Mouse (Mus musculus) adrenal gland, adult 8-10 months (tissue): ENCODE measurements around the gene Hsd3b7. TPM values are rescaled to one million over a fixed set of nuclear protein-coding genes. Genes with fewer than 3 reads are reported as not detected.
A peak's percentile ranks its signal among the peaks of the same experiment; 100 is the strongest.

ENCODE experiments used
- DNase-seq: peaks from one replicate; pipeline ENCODE4 v3.0.0; 2022
- total RNA-seq, 4 experiments: library from RNA; stranded (reverse); gene quantifications; 2 replicates each; pipeline ENCODE4 v1.2.4; 2022

Gene Hsd3b7
- total RNA-seq, 4 experiments from 2014 or later = 33.8 to 44.9 (median 41.5) TPM

DNA sequence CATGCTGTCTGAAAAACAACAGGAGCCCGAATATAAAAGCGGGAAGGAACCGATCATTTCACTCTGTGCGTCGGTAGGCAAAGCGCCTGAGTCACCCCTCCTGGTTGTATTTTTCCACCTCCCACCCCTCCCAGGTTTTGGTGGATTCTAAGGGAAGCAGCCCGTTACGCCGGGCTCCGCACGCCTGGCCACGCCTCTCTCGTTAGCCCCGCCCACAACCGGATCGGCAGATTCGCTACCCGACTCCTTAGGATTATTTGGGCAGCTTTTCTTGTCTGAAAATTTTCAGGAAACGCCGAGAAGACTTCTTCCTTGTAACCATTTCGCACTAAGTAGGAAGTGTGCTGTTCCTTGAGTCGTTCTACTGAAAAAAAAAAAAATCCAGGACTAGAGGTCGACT lies 24.0 kb upstream of the Hsd3b7 start, which contains the start of gene Setd1a:
Gene Setd1a (plus strand): TSS at position 245 of the 400 bp plus-strand sequence.
- DNase-seq = peak; percentile 89

DNA sequence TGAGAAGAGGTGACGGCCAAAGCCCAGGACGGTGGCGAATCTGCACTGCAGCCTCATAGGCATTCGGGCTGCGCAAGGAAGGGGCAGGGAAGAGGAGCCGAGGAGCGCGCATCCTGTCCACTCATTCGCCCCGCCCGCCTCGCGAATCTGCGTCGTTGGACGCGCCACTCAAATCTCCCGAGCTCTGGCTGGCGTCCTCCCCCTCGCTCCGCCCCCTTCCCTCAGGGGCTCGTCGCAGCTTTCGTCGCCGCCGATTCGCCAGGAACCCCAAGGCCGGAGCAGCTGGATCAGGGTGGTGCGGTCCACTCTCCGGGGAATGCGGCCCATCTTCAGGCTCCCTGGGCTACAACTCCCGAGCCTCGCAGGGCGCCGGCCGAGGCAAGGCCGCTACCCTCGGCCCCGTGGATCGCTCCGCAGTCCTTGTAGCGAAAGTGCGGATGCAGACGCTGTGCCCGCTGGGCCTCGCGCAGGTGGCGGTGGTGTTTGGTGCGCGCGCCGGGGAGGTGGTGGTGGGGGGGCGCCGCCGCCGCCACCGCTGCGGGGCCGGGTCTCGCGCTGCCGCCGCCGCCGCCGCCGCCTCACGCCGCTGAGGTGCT lies 23.4 kb upstream of the Hsd3b7 start:
- peak; percentile 95 for DNase-seq

GRCm38 (mm10) chr7:127777474-127778266 lies 22.7 kb upstream of the Hsd3b7 start:
- DNase-seq = no peak

DNA sequence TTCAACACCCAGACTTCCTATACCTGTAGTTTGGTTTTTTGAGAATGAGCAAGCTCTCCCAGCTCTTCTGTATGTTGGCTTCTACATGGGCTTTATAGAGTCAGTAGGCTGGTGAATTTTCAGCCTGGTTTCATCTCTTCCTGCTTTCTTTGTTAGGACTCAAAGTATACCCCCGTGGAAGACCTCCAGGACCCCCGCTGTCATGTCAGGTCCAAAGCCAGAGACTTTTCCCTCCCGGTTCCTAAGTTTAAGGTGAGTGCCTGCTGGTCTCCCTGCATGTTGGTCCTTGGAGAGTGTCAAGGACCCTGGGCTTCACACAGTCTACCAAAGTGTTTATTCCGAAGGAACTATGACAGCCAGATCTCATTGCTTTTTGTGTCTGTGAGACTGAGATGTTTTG lies 22.1 kb upstream of the Hsd3b7 start:
- DNase-seq = no peak

DNA sequence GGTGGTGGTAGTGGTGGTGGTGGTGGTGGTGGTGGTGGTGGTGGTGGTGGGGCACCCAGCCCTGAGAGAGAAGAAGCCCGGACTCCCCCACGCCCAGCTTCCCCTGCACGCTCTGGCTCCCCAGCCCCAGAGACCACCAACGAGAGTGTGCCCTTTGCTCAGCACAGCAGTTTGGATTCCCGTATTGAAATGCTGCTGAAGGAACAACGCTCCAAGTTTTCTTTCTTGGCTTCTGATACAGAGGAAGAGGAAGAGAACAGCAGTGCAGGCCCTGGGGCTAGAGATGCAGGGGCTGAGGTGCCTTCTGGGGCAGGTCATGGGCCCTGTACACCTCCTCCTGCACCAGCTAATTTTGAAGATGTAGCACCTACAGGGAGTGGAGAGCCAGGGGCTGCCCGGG lies 15.1 kb upstream of the Hsd3b7 start, which contains the start of gene Gm49388:
Gene Gm49388 (plus strand): TSS at position 301 of the 400 bp plus-strand sequence.
- DNase-seq = no peak

DNA sequence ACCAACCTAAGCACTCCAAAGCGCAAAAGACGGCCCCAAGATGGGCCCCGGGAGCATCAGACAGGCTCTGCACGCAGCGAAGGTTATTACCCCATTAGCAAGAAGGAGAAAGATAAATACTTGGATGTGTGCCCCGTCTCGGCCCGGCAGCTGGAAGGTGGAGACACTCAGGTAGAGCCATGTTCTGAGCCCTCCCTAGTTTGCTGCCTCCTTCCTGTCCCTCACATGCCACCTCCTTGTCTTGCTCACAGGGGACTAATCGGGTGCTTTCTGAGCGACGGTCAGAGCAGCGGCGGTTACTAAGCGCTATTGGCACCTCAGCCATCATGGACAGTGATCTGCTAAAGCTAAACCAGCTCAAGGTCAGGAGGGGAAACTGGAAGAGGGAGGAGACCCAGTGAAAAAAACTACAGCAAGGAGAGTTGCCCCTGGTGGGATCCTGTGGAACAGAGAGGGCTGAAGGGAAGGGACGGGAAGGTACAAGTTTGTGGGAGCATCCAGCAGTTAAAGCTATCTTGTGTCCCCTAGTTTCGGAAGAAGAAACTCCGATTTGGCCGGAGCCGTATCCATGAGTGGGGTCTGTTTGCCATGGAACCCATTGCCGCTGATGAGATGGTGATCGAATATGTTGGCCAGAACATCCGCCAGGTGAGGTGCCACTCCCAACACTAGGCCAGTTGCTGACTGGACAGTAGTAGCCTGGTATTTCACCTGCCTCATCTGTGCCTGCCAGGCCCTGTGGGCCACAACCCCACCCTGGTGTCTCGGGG lies 3.1 kb upstream of the Hsd3b7 start:
- no peak for DNase-seq

DNA sequence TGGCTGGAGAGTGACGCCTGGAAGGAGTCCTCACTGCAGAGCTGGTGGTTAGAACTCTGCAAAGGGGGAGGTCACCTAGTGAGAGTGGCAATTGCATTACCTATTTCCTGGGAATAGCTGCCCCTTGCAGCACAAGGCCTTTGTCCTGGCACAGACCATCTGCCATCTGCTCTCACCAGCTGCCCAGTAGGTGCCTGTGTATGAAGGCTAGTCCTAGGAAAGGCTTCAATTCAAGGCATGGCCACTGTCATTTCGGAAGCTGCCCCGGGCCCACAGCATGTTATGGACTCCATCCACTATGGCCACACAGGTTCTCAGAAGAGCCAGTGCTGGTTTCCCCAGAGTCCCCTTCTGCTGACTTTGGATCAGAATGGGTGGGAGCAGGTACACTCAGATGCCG lies 1.8 kb upstream of the Hsd3b7 start:
- no peak for DNase-seq

DNA sequence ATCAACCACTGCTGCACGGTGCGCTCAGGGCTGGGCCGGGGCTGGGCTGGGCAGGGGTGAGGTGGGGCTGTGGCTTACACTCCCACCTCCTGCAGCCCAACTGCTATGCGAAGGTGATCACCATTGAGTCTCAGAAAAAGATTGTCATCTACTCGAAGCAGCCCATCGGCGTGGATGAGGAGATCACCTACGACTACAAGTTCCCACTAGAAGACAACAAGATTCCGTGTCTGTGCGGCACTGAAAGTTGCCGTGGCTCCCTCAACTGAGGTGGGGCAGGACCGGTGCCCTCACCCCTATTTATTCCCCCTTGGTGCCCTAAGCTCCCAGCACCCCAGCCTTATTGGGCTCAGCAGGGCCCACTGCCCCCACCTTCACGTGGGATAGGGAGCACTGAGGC lies 1.2 kb upstream of the Hsd3b7 start:
- DNase-seq = no peak

DNA sequence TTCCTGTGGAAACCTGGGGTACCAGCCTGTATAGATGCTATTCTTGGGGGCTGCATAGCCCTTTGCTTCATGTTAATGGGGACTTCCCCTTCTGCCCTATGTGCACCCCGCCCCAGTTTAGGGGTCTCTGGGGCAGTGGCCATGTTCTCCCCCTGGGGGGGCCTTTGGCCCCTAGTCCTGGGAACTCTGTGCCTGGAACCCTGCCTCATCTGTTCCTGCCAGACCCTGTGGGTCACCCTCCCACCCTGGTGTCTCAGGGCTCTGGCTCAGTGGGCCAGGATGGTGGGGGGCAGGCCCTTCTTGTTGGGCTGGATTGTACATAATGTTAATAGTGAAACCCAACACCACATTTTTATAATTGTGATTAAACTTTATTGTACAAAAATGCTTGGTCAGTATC lies 666 bp upstream of the Hsd3b7 start:
- DNase-seq = no peak

DNA sequence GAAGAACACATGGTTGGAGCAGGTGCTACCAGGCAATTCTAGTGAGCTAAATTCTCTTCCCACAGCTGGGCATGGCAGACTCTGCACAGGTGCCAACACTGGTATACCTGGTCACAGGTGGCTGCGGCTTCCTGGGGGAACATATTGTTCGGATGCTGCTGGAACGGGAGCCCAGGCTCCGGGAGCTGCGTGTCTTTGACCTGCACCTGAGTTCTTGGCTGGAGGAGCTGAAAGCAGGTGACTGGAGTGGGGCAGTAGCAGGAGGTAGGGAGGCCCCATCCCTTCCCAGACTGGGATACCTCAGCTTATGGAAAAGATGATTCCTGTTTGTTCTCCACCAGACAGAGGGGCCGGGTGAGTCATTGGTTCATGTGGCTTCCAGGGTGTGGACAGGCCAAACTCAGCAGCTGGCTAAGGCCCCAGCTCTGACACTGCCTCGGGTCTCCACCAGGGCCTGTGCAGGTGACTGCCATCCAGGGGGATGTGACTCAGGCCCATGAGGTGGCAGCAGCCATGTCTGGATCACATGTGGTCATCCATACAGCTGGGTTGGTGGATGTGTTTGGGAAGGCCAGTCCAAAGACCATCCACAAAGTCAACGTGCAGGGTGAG lies 712 bp downstream of the Hsd3b7 start:
- no peak for DNase-seq

DNA sequence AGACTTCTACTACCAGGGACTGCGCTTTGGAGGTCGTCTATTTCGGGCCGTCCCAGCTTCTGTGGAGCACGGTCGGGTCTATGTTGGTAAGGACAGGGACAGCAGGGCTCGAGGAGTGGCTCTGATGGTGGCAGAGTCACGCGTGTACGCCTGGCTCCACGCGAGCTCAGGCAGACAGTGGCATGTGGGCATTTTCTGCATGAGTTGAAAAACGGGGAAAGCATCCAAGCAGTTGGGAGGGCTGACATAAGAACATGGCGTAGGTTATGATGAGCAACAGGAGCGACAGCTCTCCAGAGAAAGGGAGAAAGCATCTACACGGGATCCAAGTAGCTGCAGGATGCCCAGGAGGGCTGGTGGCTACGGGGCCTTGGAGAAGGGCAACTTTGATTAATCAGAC lies 1.9 kb downstream of the Hsd3b7 start:
- DNase-seq = no peak

DNA sequence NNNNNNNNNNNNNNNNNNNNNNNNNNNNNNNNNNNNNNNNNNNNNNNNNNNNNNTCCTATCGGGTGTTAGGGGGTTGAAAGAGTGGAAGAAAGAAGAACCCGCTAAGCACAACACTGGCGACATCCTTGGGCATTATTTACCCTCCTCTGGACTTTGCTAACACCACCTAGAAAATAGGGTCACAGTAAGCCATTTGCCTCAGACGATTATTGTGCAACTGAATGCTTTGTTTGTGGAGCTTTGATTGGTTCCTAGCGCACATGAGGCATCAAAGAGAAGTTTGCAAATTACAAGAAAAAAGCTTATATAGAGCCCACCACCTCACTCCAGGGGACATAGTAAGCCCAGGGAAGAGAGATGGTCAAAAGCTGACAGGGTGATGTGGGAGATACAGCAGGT lies 8.4 kb downstream of the Hsd3b7 start:
- no peak for DNase-seq

DNA sequence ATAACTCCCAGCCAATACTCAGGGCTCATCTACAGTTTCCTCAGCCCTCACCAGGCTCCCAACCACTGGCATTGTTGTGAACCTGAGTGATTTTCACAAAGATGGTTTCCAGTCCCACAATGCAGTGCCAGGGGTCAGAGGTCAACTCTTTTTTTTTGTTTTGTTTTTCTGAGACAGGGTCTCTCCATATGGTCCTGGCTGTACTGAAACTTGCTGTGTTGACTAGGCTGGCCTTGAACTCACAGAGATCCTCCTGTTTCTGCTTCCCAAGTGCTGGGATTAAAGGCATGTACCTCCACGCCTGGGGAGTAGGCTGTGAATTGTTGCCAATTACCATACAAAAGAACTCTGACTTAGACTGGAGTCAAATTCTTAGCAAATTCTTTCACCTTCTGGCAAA lies 9.4 kb downstream of the Hsd3b7 start:
- no peak for DNase-seq

GRCm38 (mm10) chr7:127810650-127811049 lies 10.2 kb downstream of the Hsd3b7 start:
- no peak for DNase-seq

DNA sequence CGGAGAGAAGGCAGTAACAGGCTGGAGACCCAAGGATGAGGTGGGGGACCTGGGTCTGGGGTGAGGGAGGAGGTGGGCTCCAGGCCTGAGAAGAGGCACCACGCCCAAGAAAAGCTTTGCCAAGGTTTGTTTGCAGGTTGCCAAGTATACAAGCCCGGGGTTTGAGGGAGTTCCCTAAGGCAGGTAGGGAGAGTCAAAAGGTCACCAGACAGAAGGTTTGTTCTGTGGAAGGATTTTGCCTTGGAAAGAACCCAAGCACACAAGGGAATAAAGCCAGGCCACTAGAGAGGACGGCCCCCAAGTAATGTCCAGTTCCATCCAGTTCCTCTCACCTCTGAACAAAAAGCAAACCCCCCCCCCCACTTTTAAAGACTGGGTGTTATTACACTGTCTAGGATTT lies 10.8 kb downstream of the Hsd3b7 start:
- DNase-seq = no peak

DNA sequence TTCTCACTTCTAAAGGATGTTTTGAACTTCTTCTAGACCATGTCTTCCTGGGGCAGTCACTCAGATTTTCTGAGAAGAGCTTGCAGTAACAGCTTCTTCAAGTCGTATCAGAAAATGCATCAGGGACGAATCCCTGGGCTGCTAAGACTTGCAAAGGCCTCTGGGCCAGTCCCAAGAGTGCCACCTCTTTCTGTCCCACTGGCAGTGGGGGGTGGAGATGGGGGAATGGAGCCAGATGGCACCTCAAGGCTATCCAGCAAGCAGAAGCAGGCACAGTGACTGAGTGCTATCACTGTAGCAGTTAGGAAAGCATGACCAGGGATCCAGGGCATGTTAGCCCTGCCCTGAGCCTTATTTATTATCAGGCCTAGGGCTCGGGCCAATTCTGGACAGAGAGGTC lies 11.9 kb downstream of the Hsd3b7 start:
- DNase-seq = peak; percentile 62

GRCm38 (mm10) chr7:127813821-127814220 lies 13.4 kb downstream of the Hsd3b7 start:
- DNase-seq = no peak

DNA sequence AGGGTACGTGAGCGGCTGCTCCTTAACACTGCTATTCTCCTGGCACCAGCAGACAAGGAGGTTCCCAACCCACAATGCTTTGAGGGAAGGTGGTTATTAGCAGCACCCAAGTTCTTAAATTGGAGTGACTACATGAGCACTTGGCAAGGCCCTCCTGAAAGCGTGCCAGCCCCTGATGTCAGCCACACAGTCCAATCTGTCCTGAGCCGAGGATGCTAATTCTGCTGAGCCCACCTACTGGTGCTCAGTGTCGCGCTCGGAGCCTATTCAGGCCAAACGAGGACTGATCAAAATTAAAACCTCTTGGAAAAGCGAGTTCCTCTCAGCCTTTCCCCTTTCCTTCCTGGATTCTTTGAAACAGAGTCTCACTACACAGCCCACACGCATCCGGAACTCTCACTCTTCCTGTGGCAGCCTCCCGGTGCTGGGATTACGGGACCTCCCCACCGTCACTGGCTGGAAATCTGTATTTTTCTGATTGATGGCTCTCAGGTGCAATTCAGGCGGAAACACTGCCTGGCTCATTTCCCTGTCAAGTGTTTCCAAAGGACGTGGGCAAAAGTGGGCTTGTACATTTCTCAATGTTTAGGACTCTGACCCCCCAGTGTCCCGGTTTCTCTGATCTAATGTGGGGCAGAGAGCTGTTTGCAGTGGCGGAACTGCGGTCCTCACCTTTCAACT lies 14.0 kb downstream of the Hsd3b7 start:
- DNase-seq = peak; percentile 47

GRCm38 (mm10) chr7:127815116-127815665 lies 14.8 kb downstream of the Hsd3b7 start:
- DNase-seq = no peak

DNA sequence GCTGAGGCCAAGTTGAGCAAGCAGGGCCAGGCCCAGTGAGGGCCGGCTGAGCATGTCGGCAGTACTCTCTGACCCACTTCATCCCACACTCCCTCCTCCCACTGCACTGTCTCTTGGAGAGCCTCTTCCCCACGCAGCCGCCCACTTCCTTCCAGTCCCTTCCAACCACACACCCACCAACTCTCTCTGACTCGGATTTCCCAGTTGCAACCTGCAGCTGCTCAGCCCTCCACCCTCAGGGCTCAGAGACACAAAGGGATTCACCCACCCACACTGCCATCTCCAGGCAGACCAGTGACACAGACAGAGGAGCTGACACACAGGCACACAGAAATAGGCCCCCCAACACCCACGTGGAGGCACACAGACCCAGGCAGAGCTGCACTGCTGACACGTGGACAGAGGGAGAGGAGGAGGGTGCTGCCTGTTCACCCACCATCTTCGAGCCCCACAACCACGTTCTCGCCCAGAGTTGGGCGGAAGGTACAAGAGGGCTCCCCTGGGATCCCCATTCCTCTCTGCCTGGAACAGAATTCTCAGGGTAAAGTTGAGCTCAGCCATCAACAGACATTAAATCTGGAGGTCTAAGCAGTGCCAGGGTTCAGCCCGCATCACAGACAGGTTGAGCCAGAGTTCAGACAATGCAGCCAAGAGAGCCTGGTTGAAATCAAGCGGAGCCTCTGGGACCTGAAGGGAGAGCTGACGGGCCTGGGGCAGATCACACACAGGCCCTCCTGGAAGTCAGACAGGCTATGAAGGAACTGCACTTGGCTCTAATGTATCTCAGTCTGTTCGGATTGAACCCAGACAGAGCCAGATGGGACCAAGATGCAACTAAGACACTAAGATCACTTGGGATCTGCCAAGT lies 15.8 kb downstream of the Hsd3b7 start:
- peak; percentile 41 for DNase-seq

DNA sequence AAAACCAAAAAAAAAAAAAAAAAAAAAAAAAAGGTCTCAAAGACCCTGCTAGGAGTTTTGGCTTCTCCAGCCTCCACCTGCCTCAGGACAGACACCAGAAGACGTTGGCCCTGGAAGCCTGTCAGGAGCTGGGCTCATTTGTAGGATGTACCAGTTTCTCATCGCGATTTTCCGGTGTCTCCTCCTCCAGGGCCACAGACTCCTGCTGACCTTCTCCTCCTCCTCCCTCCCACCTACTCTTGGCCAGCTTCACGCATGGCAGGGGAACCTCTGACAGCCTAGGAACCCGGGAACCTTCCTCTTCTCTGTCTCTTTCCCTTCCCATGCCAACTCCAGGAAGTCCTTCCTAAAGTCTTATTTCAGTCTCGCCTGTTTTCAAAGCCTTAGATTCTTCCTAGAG lies 16.6 kb downstream of the Hsd3b7 start:
- DNase-seq = no peak
